Comparison of ENCODE assay signal across 19 mouse cellular contexts in genomic region chr14:33883046-33883445, GRCm38 (mm10). TPM values are rescaled to one million over a fixed set of nuclear protein-coding genes. Genes with fewer than 3 reads are reported as not detected.
DNase-seq lines count a peak whose midpoint lies in the region; ATAC-seq and TF ChIP-seq lines count a peak whose summit lies in the region.
"Had no signal": no experiment of that assay in that cellular context is flagged by ENCODE, and none has a peak within 500 bp of the region (broad histone marks: within the 10 kb centered on the region; RNA-seq: fewer than 3 reads in every experiment).

No protein-coding gene starts in this region.

- H3K4me2 ChIP-seq in hindbrain, postnatal 0 days (ENCODE audit: low read depth, low read length) = no peak overlapping the region
- H3K4me2 ChIP-seq: heart, embryonic 15.5 days; lung, embryonic 14.5 days; midbrain, embryonic 15.5 days had no signal

- H3K27ac ChIP-seq in hindbrain, postnatal 0 days = no peak overlapping the region
- H3K27ac ChIP-seq: heart, embryonic 15.5 days; left cerebral cortex, adult 2 months; midbrain, embryonic 15.5 days had no signal

- intact Hi-C loops in left cerebral cortex, postnatal 10 days (cut with DNase I) = no loop called here

- peak; percentile 39 for DNase-seq in cerebellum, adult 11-12 months
- peak; percentile 37 to 39 for DNase-seq in left cerebral cortex, postnatal 10 days (ENCODE audit: extremely low spot score in 1 of 2, low spot score in 2 of 2)
- DNase-seq in left cerebral cortex, adult 9 months (ENCODE audit: low spot score in 2 of 2) = no peak
- peak; percentile 9 for DNase-seq in embryo, embryonic 10.5 days (ENCODE audit: low spot score)
- peak; percentile 37 for DNase-seq in hindbrain, postnatal 0 days (ENCODE audit: low spot score)
- no peak for DNase-seq in thymus, postnatal 10 days (ENCODE audit: low spot score in 2 of 2)
- DNase-seq in heart, adult 8-10 months (ENCODE audit: low spot score) = no peak
- DNase-seq: adrenal gland, postnatal 14 days; liver; lung, embryonic 14.5 days; thymus, postnatal 14 days had no signal

- H3K9ac ChIP-seq in hindbrain, postnatal 0 days (replicated peaks; ENCODE audit: low read length) = no peak overlapping the region
- H3K9ac ChIP-seq: heart, embryonic 15.5 days; lung, embryonic 14.5 days; midbrain, embryonic 15.5 days had no signal

- no peak for ATAC-seq in cerebellum, adult (ENCODE audit: insufficient number of reproducible peaks, low FRiP score, low TSS enrichment)
- peak; percentile 95 for ATAC-seq in hindbrain, postnatal 0 days
- ATAC-seq: midbrain, embryonic 15.5 days had no signal

- H3K27me3 ChIP-seq in hindbrain, postnatal 0 days (ENCODE audit: insufficient read depth, low read length) = no peaks in the 10 kb centered on the region
- H3K27me3 ChIP-seq: CH12.LX; midbrain, embryonic 15.5 days had no signal

- H3K4me3 ChIP-seq in hindbrain, postnatal 0 days (ENCODE audit: low read length) = no peak overlapping the region
- H3K4me3 ChIP-seq: heart, embryonic 15.5 days; left cerebral cortex, adult 2 months; midbrain, embryonic 15.5 days had no signal

- no peaks in the 10 kb centered on the region for H3K36me3 ChIP-seq in hindbrain, postnatal 0 days (ENCODE audit: insufficient read depth, low read length)
- H3K36me3 ChIP-seq: heart, embryonic 15.5 days; midbrain, embryonic 15.5 days had no signal

- no peaks in the 10 kb centered on the region; the same call in 1 of the 2 replicates for H3K9me3 ChIP-seq in hindbrain, postnatal 0 days (ENCODE audit: low read length)
- H3K9me3 ChIP-seq: heart, embryonic 15.5 days; midbrain, embryonic 15.5 days had no signal

- no peak; the same call in 1 of the 2 replicates for TF ChIP-seq CTCF in hindbrain, postnatal 0 days (IDR thresholded peaks at IDR 0.05; ENCODE audit: low read depth)

- peaks cover 4% of the 10 kb centered on the region; the same call in 1 of the 2 replicates for H3K4me1 ChIP-seq in hindbrain, postnatal 0 days (ENCODE audit: insufficient read depth, low read length)
- H3K4me1 ChIP-seq: midbrain, embryonic 15.5 days had no signal

- WGBS in hindbrain, postnatal 0 days = 30% methylated on average over 4 of the region's 4 CpGs

RNA-seq across cellular contexts. Expression of gene Gdf10, which starts 40.3 kb away (rescaled TPM):
- total RNA-seq in left cerebral cortex, postnatal 10 days (2021) = 1 to 10 TPM; 7.1 to 7.5 TPM
- 31.0 and 32.9 TPM in 2 replicates for total RNA-seq in hindbrain, postnatal 0 days (2014; rRNA removed)
- 27.3 and 30.3 TPM in 2 replicates for polyA plus RNA-seq in hindbrain, postnatal 0 days (2015; fragmentation: Nextera tagmentation; extraction: Ambion mirVana)
- total RNA-seq in heart, adult 8-10 months (2022) = 1 to 10 TPM in 1 of 4 experiments, under 1 TPM in 3; 0.52 to 1.5 (median 0.78) TPM
- total RNA-seq: CH12.LX had no signal

RNA-seq across cellular contexts. Expression of gene Gdf2, which starts 57.8 kb away (rescaled TPM):
- total RNA-seq in left cerebral cortex, postnatal 10 days (2021) = not detected
- 0.37 and 0.40 TPM in 2 replicates for total RNA-seq in hindbrain, postnatal 0 days (2014; rRNA removed)
- 0.06 TPM in 1 of 2 replicates, not detected in the other for polyA plus RNA-seq in hindbrain, postnatal 0 days (2015; fragmentation: Nextera tagmentation; extraction: Ambion mirVana)
- total RNA-seq in heart, adult 8-10 months (2022) = under 1 TPM; 0.11 to 0.24 (median 0.20) TPM
- total RNA-seq: CH12.LX; layer of hippocampus, adult 18-20 months; left cerebral cortex, adult 2 months had no signal
- polyA plus RNA-seq: cortical plate, adult 2 months; kidney, embryonic 14.5 days; lung, embryonic 14.5 days; midbrain, embryonic 15.5 days had no signal

Comparison
In these comparisons a context has a peak if more than half of its experiments do, and no peak if none do; other contexts are left out.
1. DNase-seq: peak in cerebellum, adult 11-12 months (single experiment), left cerebral cortex, postnatal 10 days (2 of 2), embryo, embryonic 10.5 days (single experiment) and hindbrain, postnatal 0 days (single experiment); none in left cerebral cortex, adult 9 months (0 of 2), thymus, postnatal 10 days (0 of 2) and heart, adult 8-10 months (single experiment).